Mouse (Mus musculus): ENCODE results near the gene Rbm43. TPM values are rescaled to one million over a fixed set of nuclear protein-coding genes. Genes with fewer than 3 reads are reported as not detected.
"Not testable (repeated sequence)": the region's sequence is repeated elsewhere in the genome, so short reads cannot be mapped to it uniquely, and the experiment has no call there.

Rbm43 gene
- polyA plus RNA-seq, 1 experiment from 2014 or later, result 18.5 TPM

DNA sequence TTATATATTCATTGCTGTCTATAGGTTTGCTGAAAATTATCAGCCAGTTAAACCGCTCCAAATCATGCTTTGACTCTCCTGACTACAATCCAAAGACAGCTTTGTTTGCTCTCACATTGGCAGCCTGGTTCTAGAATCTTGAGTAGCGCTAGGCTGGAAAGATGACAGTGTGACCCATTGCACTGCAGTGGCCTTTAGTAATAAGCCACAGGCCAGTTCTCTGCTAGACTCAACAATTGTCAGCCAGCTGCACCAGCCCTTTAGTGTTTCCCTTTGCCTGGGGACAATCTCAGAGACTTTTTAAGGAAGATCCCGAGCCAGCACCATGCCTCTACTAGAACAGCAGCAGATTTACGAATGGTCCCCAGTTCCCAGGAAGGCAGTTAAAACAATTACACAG, 44.0 kb downstream of the Rbm43 start:
- ATAC-seq (replicated peaks; ENCODE audit: extremely low read depth, insufficient read depth, low FRiP score), result no peak
- Histone ChIP-seq H3K4me2 (ENCODE audit: low read depth, low read length) (no peak overlapping the region), H3K27ac (ENCODE audit: low read length) (no peak overlapping the region), H3K9me3 (replicated peaks; ENCODE audit: control insufficient read depth, low read length) (peaks cover under 1% of the 10 kb centered on the region; the same call in 1 of the 2 replicates), H3K4me3 (ENCODE audit: low read length) (no peak overlapping the region), H3K9ac (ENCODE audit: low read length) (no peak overlapping the region), H3K4me1 (ENCODE audit: control insufficient read depth, insufficient read depth, low read length) (peaks cover 6% of the 10 kb centered on the region), H3K36me3 (ENCODE audit: control insufficient read depth, insufficient read depth) (no peaks in the 10 kb centered on the region), H3K27me3 (ENCODE audit: control insufficient read depth, insufficient read depth, low read length) (no peaks in the 10 kb centered on the region)
- WGBS, result 88% methylated on average over 4 of the region's 4 CpGs

DNA sequence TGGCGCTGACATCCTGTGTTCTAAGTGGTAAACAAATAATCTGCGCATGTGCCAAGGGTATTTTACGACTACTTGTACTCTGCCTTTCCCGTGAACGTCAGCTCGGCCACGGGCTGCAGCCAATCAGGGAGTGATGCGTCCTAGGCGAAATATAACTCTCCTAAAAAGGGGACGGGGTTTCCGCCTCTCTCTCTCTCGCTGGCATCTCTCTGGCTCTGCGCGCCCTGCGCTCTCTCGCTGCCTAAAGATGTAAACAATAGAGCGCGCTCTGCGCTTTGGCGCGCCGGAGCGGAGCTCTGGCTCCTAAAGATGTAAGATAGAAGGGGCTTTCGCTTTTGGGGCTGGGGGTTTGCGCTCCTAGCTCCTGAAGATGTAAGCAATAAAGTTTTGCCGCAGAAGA, 44.8 kb downstream of the Rbm43 start:
- not testable (repeated sequence) for H3K4me1 ChIP-seq (ENCODE audit: control insufficient read depth, insufficient read depth, low read length); ATAC-seq (replicated peaks; ENCODE audit: extremely low read depth, insufficient read depth, low FRiP score); H3K27ac ChIP-seq (ENCODE audit: low read length); H3K36me3 ChIP-seq (ENCODE audit: control insufficient read depth, insufficient read depth); H3K9me3 ChIP-seq (replicated peaks; ENCODE audit: control insufficient read depth, low read length); H3K4me3 ChIP-seq (ENCODE audit: low read length); H3K4me2 ChIP-seq (ENCODE audit: low read depth, low read length); H3K27me3 ChIP-seq (ENCODE audit: control insufficient read depth, insufficient read depth, low read length); H3K9ac ChIP-seq (ENCODE audit: low read length)
- WGBS, result 98% methylated on average over 10 of the region's 26 CpGs

DNA sequence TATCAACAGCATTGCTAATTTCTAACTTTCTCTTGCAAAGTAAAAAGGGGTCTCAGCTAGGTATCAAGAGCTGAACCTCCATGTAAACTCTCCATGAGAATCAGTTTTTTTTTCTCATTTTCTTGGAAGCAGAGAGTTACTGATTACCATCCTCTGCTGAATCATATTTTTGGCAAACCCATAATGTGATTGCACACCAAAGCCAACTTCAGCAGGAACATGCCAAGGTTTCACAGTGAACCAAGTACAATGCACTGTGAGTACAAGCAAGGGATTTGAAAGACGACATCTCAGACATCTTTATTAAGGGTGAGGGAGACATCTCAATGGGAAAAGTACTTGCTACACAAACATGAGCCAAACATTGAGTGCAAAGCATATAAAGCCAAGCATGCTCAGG, 54.8 kb downstream of the Rbm43 start:
- no peak for ATAC-seq (replicated peaks; ENCODE audit: extremely low read depth, insufficient read depth, low FRiP score)
- H3K9me3 ChIP-seq (replicated peaks; ENCODE audit: control insufficient read depth, low read length), result no peaks in the 10 kb centered on the region
- H3K4me3 ChIP-seq (ENCODE audit: low read length), result no peak overlapping the region
- H3K4me2 ChIP-seq (ENCODE audit: low read depth, low read length), result no peak overlapping the region
- no peaks in the 10 kb centered on the region for H3K4me1 ChIP-seq (ENCODE audit: control insufficient read depth, insufficient read depth, low read length)
- H3K36me3 ChIP-seq (ENCODE audit: control insufficient read depth, insufficient read depth), result no peaks in the 10 kb centered on the region
- WGBS, result 67% methylated on average over 1 of the region's 1 CpGs
- no peak overlapping the region for H3K27ac ChIP-seq (ENCODE audit: low read length)
- H3K27me3 ChIP-seq (ENCODE audit: control insufficient read depth, insufficient read depth, low read length), result no peaks in the 10 kb centered on the region
- H3K9ac ChIP-seq (ENCODE audit: low read length), result no peak overlapping the region

Other genes starting within 250 kb of the Rbm43 start
- gene Nmi, start 38.3 kb upstream of the Rbm43 start, polyA plus RNA-seq (2015; fragmentation: Nextera tagmentation; extraction: Ambion mirVana), result 19.9 and 21.9 TPM in 2 replicates
- 2.2 and 3.1 TPM in 2 replicates for gene Tnfaip6, start 102.8 kb upstream of the Rbm43 start, polyA plus RNA-seq (2015; fragmentation: Nextera tagmentation; extraction: Ambion mirVana)
- 13.7 and 18.1 TPM in 2 replicates for gene Rif1, start 137.7 kb upstream of the Rbm43 start, polyA plus RNA-seq (2015; fragmentation: Nextera tagmentation; extraction: Ambion mirVana)

Data from heart, embryonic 16.5 days (tissue).